In the genomic region with DNA sequence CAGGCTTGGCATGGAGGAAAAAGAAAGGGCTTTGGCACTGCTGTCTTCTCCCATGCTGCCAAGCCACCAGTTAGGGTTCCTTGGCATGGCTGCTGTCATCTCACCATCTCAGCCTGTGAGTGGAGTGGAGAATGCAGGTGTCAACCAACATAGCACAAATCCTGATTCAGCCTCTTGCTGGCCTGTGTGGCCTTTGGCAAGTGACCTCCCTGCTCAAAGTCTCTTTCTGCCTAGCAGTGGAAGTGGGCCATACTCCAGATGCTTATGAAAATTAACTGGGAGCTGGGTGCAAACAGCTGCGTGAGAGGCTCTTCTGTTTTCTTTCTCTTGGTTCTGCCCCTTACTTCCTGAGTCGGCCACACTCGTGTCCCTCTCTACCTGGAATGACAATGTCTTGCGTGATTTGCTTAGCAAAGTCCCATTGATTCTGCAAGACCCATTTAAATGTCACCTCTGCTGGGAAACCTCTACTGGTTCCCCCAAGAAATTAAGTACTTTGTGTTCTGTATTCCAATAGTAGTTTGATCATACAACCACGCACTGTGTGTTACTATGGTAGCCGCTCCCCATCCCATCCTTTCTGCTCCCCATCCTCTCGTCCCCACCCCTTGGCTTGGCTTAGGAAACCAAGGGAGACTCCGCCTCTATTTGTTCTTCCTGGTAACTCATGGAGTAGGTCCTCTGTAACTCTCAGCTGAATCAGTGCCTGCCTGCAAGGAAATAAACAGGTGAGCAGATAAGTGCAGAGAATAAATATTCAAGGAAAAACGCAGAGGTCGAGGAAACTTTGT, we compare ENCODE assay signal across 22 mouse cellular contexts.
DNase-seq lines count a peak whose midpoint lies in the region; ATAC-seq lines count a peak whose summit lies in the region.
"Had no signal": no experiment of that assay in that cellular context is flagged by ENCODE, and none has a peak within 500 bp of the region (broad histone marks: within the 10 kb centered on the region; RNA-seq: fewer than 3 reads in every experiment).

No protein-coding gene starts in this region.

- 0 out of 2 replicates have a peak, but pooled peaks have one; percentile 27 for ATAC-seq in intestine, embryonic 14.5 days (replicated peaks; ENCODE audit: low FRiP score, low TSS enrichment, low read depth)
- ATAC-seq in intestine, embryonic 15.5 days = no peak
- ATAC-seq: forebrain, embryonic 16.5 days; inflammation-experienced regulatory T-cells, adult 6 months; midbrain, embryonic 15.5 days had no signal

- WGBS in intestine, embryonic 14.5 days = 84% methylated on average over 10 of the region's 10 CpGs
- WGBS in intestine, embryonic 15.5 days = 79% methylated on average over 10 of the region's 10 CpGs

- no peaks in the 10 kb centered on the region for H3K4me1 ChIP-seq in intestine, embryonic 14.5 days (replicated peaks; ENCODE audit: control insufficient read depth, insufficient read depth, low read length)
- 0 out of 2 replicates have a peak, but pooled peaks cover 5% of the 10 kb centered on the region for H3K4me1 ChIP-seq in intestine, embryonic 15.5 days (replicated peaks)

- intact Hi-C loops in heart, postnatal 14 days (cut with DNase I) = no loop called here

- no peaks in the 10 kb centered on the region for H3K9me3 ChIP-seq in intestine, embryonic 14.5 days (ENCODE audit: control insufficient read depth, low read length)
- no peaks in the 10 kb centered on the region for H3K9me3 ChIP-seq in intestine, embryonic 15.5 days
- H3K9me3 ChIP-seq: embryonic facial prominence, embryonic 15.5 days; G1E; heart, embryonic 12.5 days; hindbrain, embryonic 13.5 days; midbrain, embryonic 15.5 days had no signal

- H3K4me3 ChIP-seq in intestine, embryonic 14.5 days (ENCODE audit: low read depth, low read length) = no peak overlapping the region
- H3K4me3 ChIP-seq in intestine, embryonic 15.5 days (replicated peaks) = no peak overlapping the region
- H3K4me3 ChIP-seq: embryonic facial prominence, embryonic 15.5 days; heart, embryonic 12.5 days; hindbrain, embryonic 13.5 days; midbrain, embryonic 15.5 days; myocyte had no signal

- H3K27ac ChIP-seq in intestine, embryonic 14.5 days (ENCODE audit: low read depth) = no peak overlapping the region
- no peak overlapping the region for H3K27ac ChIP-seq in intestine, embryonic 15.5 days
- H3K27ac ChIP-seq: embryonic facial prominence, embryonic 15.5 days; hindbrain, embryonic 13.5 days; midbrain, embryonic 15.5 days had no signal

- DNase-seq in intestine, embryonic 14.5 days (ENCODE audit: low spot score) = no peak
- peak; percentile 67 to 74 for DNase-seq in layer of hippocampus, adult 18-20 months (ENCODE audit: low spot score in 2 of 2)
- no peak for DNase-seq in layer of hippocampus, postnatal 25 days (ENCODE audit: extremely low spot score in 1 of 2, low spot score in 1 of 2)
- DNase-seq in lung, postnatal 25 days (ENCODE audit: low spot score) = peak; percentile 26
- no peak for DNase-seq in lung, postnatal 10 days
- no peak for DNase-seq in heart, postnatal 14 days
- DNase-seq in cerebellum, adult 9-10 months = no peak
- DNase-seq: adrenal gland, postnatal 14 days; cerebellum, adult 11-12 months; cerebellum, postnatal 25 days; heart, adult 11 months; lung, embryonic 14.5 days; thymus, adult 18-20 months had no signal

- no peaks in the 10 kb centered on the region for H3K27me3 ChIP-seq in intestine, embryonic 14.5 days (replicated peaks; ENCODE audit: control insufficient read depth, insufficient read depth, low read length)
- no peaks in the 10 kb centered on the region for H3K27me3 ChIP-seq in intestine, embryonic 15.5 days (replicated peaks)
- H3K27me3 ChIP-seq: embryonic facial prominence, embryonic 15.5 days; heart, embryonic 12.5 days; hindbrain, embryonic 13.5 days; midbrain, embryonic 15.5 days had no signal

- no peak overlapping the region for H3K9ac ChIP-seq in intestine, embryonic 14.5 days (ENCODE audit: low read length)
- H3K9ac ChIP-seq in intestine, embryonic 15.5 days = no peak overlapping the region
- H3K9ac ChIP-seq: embryonic facial prominence, embryonic 15.5 days; heart, embryonic 12.5 days; hindbrain, embryonic 13.5 days; lung, embryonic 14.5 days; midbrain, embryonic 15.5 days had no signal

- H3K36me3 ChIP-seq in intestine, embryonic 14.5 days (ENCODE audit: control insufficient read depth, insufficient read depth, low read length) = no peaks in the 10 kb centered on the region
- no peaks in the 10 kb centered on the region for H3K36me3 ChIP-seq in intestine, embryonic 15.5 days
- H3K36me3 ChIP-seq: embryonic facial prominence, embryonic 15.5 days; G1E; heart, embryonic 12.5 days; hindbrain, embryonic 13.5 days; midbrain, embryonic 15.5 days had no signal

- H3K4me2 ChIP-seq in intestine, embryonic 14.5 days (ENCODE audit: low read length) = no peak overlapping the region
- no peak overlapping the region for H3K4me2 ChIP-seq in intestine, embryonic 15.5 days (replicated peaks)
- H3K4me2 ChIP-seq: embryonic facial prominence, embryonic 15.5 days; heart, embryonic 12.5 days; hindbrain, embryonic 13.5 days; lung, embryonic 14.5 days; midbrain, embryonic 15.5 days had no signal

Comparison
In these comparisons a context has a peak if more than half of its experiments do, and no peak if none do; other contexts are left out.
1. DNase-seq: peak in layer of hippocampus, adult 18-20 months (2 of 2) and lung, postnatal 25 days (single experiment); none in intestine, embryonic 14.5 days (single experiment), layer of hippocampus, postnatal 25 days (0 of 2), lung, postnatal 10 days (single experiment), heart, postnatal 14 days (0 of 2) and cerebellum, adult 9-10 months (single experiment).